Mouse (Mus musculus) cerebellum, postnatal 10 days (tissue): ENCODE data around the gene Abcc9.

Source experiments
- DNase-seq, 2 experiments: peaks; one replicate each; pipeline ENCODE4 v3.0.0; 2021; ENCODE audit warnings: mixed read lengths in 2 of 2

The Abcc9 gene

GRCm38 (mm10) chr6:142612366-142612765, 89.7 kb downstream of the Abcc9 start:
- peak; percentile 39 to 57 for DNase-seq

GRCm38 (mm10) chr6:142609401-142610373, 92.4 kb downstream of the Abcc9 start:
- DNase-seq, result peak in 1 of 2 experiments; percentile 52

- no peak for DNase-seq
These were observed 95.0 kb downstream of the Abcc9 start for GRCm38 (mm10) chr6:142607080-142607479.

GRCm38 (mm10) chr6:142602772-142603171, 99.3 kb downstream of the Abcc9 start:
- no peak for DNase-seq

GRCm38 (mm10) chr6:142578831-142579230, 123.3 kb downstream of the Abcc9 start:
- DNase-seq, result no peak

- DNase-seq, result no peak
These were observed 124.3 kb downstream of the Abcc9 start for GRCm38 (mm10) chr6:142577801-142578200.

GRCm38 (mm10) chr6:142572876-142573275, 129.2 kb downstream of the Abcc9 start:
- no peak for DNase-seq

GRCm38 (mm10) chr6:142571629-142572360, 130.3 kb downstream of the Abcc9 start:
- peak; percentile 21 to 26 for DNase-seq

GRCm38 (mm10) chr6:142571055-142571618, 131.0 kb downstream of the Abcc9 start, which contains the start of gene Kcnj8:
TSS of gene Kcnj8 (minus strand) at chr6:142571614.
- peak; percentile 48 to 74 for DNase-seq

GRCm38 (mm10) chr6:142570046-142570770, 131.9 kb downstream of the Abcc9 start:
- peak; percentile 18 to 33 for DNase-seq

GRCm38 (mm10) chr6:142568713-142569357, 133.3 kb downstream of the Abcc9 start:
- no peak for DNase-seq

GRCm38 (mm10) chr6:142567452-142567851, 134.7 kb downstream of the Abcc9 start:
- DNase-seq, result peak in 1 of 2 experiments; percentile 5

GRCm38 (mm10) chr6:142564746-142565145, 137.4 kb downstream of the Abcc9 start:
- no peak for DNase-seq

- no peak for DNase-seq
These were observed 141.0 kb downstream of the Abcc9 start for GRCm38 (mm10) chr6:142561151-142561550.

- DNase-seq, result no peak
These were observed 143.1 kb downstream of the Abcc9 start for GRCm38 (mm10) chr6:142558772-142559679.

GRCm38 (mm10) chr6:142558076-142558475, 144.0 kb downstream of the Abcc9 start:
- peak; percentile 39 to 42 for DNase-seq

GRCm38 (mm10) chr6:142555988-142556387, 146.1 kb downstream of the Abcc9 start:
- no peak for DNase-seq

- peak; percentile 74 to 76 for DNase-seq
These were observed 150.6 kb downstream of the Abcc9 start for GRCm38 (mm10) chr6:142551482-142551881.

- no peak for DNase-seq
These were observed 151.2 kb downstream of the Abcc9 start for GRCm38 (mm10) chr6:142550871-142551270.

- DNase-seq, result no peak
These were observed 153.7 kb downstream of the Abcc9 start for GRCm38 (mm10) chr6:142548377-142548776.

GRCm38 (mm10) chr6:142545132-142545531, 157.0 kb downstream of the Abcc9 start:
- peak in 1 of 2 experiments; percentile 22 for DNase-seq
